Mouse (Mus musculus): ENCODE results near the gene Cdt1. TPM values are rescaled to one million over a fixed set of nuclear protein-coding genes. Genes with fewer than 3 reads are reported as not detected.
"Not testable (repeated sequence)": the region's sequence is repeated elsewhere in the genome, so short reads cannot be mapped to it uniquely, and the experiment has no call there.

Gene Cdt1
- polyA plus RNA-seq, 1 experiment from 2014 or later = 29.0 TPM

- peaks cover 23% of the 10 kb centered on the region for H3K4me1 ChIP-seq (ENCODE audit: control insufficient read depth, insufficient read depth, low read length)
- peak overlapping the region; percentile 74 for H3K4me2 ChIP-seq (ENCODE audit: low read depth, low read length)
- no peaks in the 10 kb centered on the region for H3K27me3 ChIP-seq (ENCODE audit: control insufficient read depth, insufficient read depth, low read length)
- peak overlapping the region; percentile 93 for H3K9ac ChIP-seq (ENCODE audit: low read length)
- 57% methylated on average over 9 of the region's 9 CpGs for WGBS
- no peaks in the 10 kb centered on the region for H3K9me3 ChIP-seq (replicated peaks; ENCODE audit: control insufficient read depth, low read length)
- H3K27ac ChIP-seq (ENCODE audit: low read length) = no peak overlapping the region
- peaks cover 29% of the 10 kb centered on the region for H3K36me3 ChIP-seq (ENCODE audit: control insufficient read depth, insufficient read depth)
- ATAC-seq (replicated peaks; ENCODE audit: extremely low read depth, insufficient read depth, low FRiP score) = no peak
- peak overlapping the region; percentile 92 for H3K4me3 ChIP-seq (ENCODE audit: low read length)
Measured at GRCm38 (mm10) chr8:122569329-122569728, 1.5 kb downstream of the Cdt1 start.

GRCm38 (mm10) chr8:122569996-122570395 lies 2.2 kb downstream of the Cdt1 start:
- H3K36me3 ChIP-seq (ENCODE audit: control insufficient read depth, insufficient read depth) = peaks cover 29% of the 10 kb centered on the region

GRCm38 (mm10) chr8:122571153-122571552 lies 3.3 kb downstream of the Cdt1 start:
- no peaks in the 10 kb centered on the region for H3K27me3 ChIP-seq (ENCODE audit: control insufficient read depth, insufficient read depth, low read length)
- H3K4me2 ChIP-seq (ENCODE audit: low read depth, low read length) = no peak overlapping the region
- H3K27ac ChIP-seq (ENCODE audit: low read length) = no peak overlapping the region
- H3K36me3 ChIP-seq (ENCODE audit: control insufficient read depth, insufficient read depth) = peaks cover 29% of the 10 kb centered on the region
- peaks cover 41% of the 10 kb centered on the region for H3K4me1 ChIP-seq (ENCODE audit: control insufficient read depth, insufficient read depth, low read length)
- no peaks in the 10 kb centered on the region for H3K9me3 ChIP-seq (replicated peaks; ENCODE audit: control insufficient read depth, low read length)
- ATAC-seq (replicated peaks; ENCODE audit: extremely low read depth, insufficient read depth, low FRiP score) = no peak
- H3K9ac ChIP-seq (ENCODE audit: low read length) = no peak overlapping the region
- H3K4me3 ChIP-seq (ENCODE audit: low read length) = no peak overlapping the region
- WGBS = 92% methylated on average over 11 of the region's 11 CpGs

More at GRCm38 (mm10) chr8:122569996-122570395, 2.2 kb downstream of the Cdt1 start:
- WGBS = 94% methylated on average over 16 of the region's 16 CpGs
- no peaks in the 10 kb centered on the region for H3K9me3 ChIP-seq (replicated peaks; ENCODE audit: control insufficient read depth, low read length)
- H3K4me1 ChIP-seq (ENCODE audit: control insufficient read depth, insufficient read depth, low read length) = peaks cover 30% of the 10 kb centered on the region
- H3K9ac ChIP-seq (ENCODE audit: low read length) = no peak overlapping the region
- H3K4me3 ChIP-seq (ENCODE audit: low read length) = no peak overlapping the region
- H3K27me3 ChIP-seq (ENCODE audit: control insufficient read depth, insufficient read depth, low read length) = no peaks in the 10 kb centered on the region
- H3K4me2 ChIP-seq (ENCODE audit: low read depth, low read length) = no peak overlapping the region
- no peak for ATAC-seq (replicated peaks; ENCODE audit: extremely low read depth, insufficient read depth, low FRiP score)
- no peak overlapping the region for H3K27ac ChIP-seq (ENCODE audit: low read length)

GRCm38 (mm10) chr8:122571750-122572267 lies 4.0 kb downstream of the Cdt1 start:
- Histone ChIP-seq H3K36me3 (ENCODE audit: control insufficient read depth, insufficient read depth) (peaks cover 29% of the 10 kb centered on the region), H3K9ac (ENCODE audit: low read length) (no peak overlapping the region), H3K27me3 (ENCODE audit: control insufficient read depth, insufficient read depth, low read length) (no peaks in the 10 kb centered on the region), H3K27ac (ENCODE audit: low read length) (no peak overlapping the region), H3K4me1 (ENCODE audit: control insufficient read depth, insufficient read depth, low read length) (peaks cover 34% of the 10 kb centered on the region), H3K4me3 (ENCODE audit: low read length) (no peak overlapping the region), H3K4me2 (ENCODE audit: low read depth, low read length) (no peak overlapping the region), H3K9me3 (replicated peaks; ENCODE audit: control insufficient read depth, low read length) (no peaks in the 10 kb centered on the region)
- WGBS = 89% methylated on average over 17 of the region's 17 CpGs
- ATAC-seq (replicated peaks; ENCODE audit: extremely low read depth, insufficient read depth, low FRiP score) = no peak

- WGBS = 97% methylated on average over 3 of the region's 3 CpGs
- Histone ChIP-seq H3K27me3 (ENCODE audit: control insufficient read depth, insufficient read depth, low read length) (no peaks in the 10 kb centered on the region), H3K4me2 (ENCODE audit: low read depth, low read length) (no peak overlapping the region), H3K9me3 (replicated peaks; ENCODE audit: control insufficient read depth, low read length) (no peaks in the 10 kb centered on the region), H3K36me3 (ENCODE audit: control insufficient read depth, insufficient read depth) (peaks cover 29% of the 10 kb centered on the region), H3K4me3 (ENCODE audit: low read length) (no peak overlapping the region), H3K4me1 (ENCODE audit: control insufficient read depth, insufficient read depth, low read length) (peaks cover 33% of the 10 kb centered on the region), H3K9ac (ENCODE audit: low read length) (no peak overlapping the region), H3K27ac (ENCODE audit: low read length) (no peak overlapping the region)
- ATAC-seq (replicated peaks; ENCODE audit: extremely low read depth, insufficient read depth, low FRiP score) = no peak
Measured at GRCm38 (mm10) chr8:122572751-122573150, 4.9 kb downstream of the Cdt1 start.

- H3K4me3 ChIP-seq (ENCODE audit: low read length); H3K9ac ChIP-seq (ENCODE audit: low read length); H3K4me2 ChIP-seq (ENCODE audit: low read depth, low read length); H3K27ac ChIP-seq (ENCODE audit: low read length); H3K27me3 ChIP-seq (ENCODE audit: control insufficient read depth, insufficient read depth, low read length); ATAC-seq (replicated peaks; ENCODE audit: extremely low read depth, insufficient read depth, low FRiP score); H3K9me3 ChIP-seq (replicated peaks; ENCODE audit: control insufficient read depth, low read length): not testable (repeated sequence)
- 54% methylated on average over 4 of the region's 4 CpGs for WGBS
- Histone ChIP-seq H3K4me1 (ENCODE audit: control insufficient read depth, insufficient read depth, low read length) (peaks cover 33% of the 10 kb centered on the region), H3K36me3 (ENCODE audit: control insufficient read depth, insufficient read depth) (peaks cover 29% of the 10 kb centered on the region)
Measured at GRCm38 (mm10) chr8:122573176-122573575, 5.4 kb downstream of the Cdt1 start.

GRCm38 (mm10) chr8:122573577-122573976 lies 5.8 kb downstream of the Cdt1 start:
- no peak overlapping the region for H3K9ac ChIP-seq (ENCODE audit: low read length)
- ATAC-seq (replicated peaks; ENCODE audit: extremely low read depth, insufficient read depth, low FRiP score) = no peak
- H3K9me3 ChIP-seq (replicated peaks; ENCODE audit: control insufficient read depth, low read length) = no peaks in the 10 kb centered on the region
- no peak overlapping the region for H3K27ac ChIP-seq (ENCODE audit: low read length)
- H3K36me3 ChIP-seq (ENCODE audit: control insufficient read depth, insufficient read depth) = peaks cover 29% of the 10 kb centered on the region
- no peak overlapping the region for H3K4me2 ChIP-seq (ENCODE audit: low read depth, low read length)
- H3K27me3 ChIP-seq (ENCODE audit: control insufficient read depth, insufficient read depth, low read length) = no peaks in the 10 kb centered on the region
- no peak overlapping the region for H3K4me3 ChIP-seq (ENCODE audit: low read length)
- 67% methylated on average over 9 of the region's 9 CpGs for WGBS
- peaks cover 33% of the 10 kb centered on the region for H3K4me1 ChIP-seq (ENCODE audit: control insufficient read depth, insufficient read depth, low read length)

- no peaks in the 10 kb centered on the region for H3K9me3 ChIP-seq (replicated peaks; ENCODE audit: control insufficient read depth, low read length)
- peaks cover 29% of the 10 kb centered on the region for H3K36me3 ChIP-seq (ENCODE audit: control insufficient read depth, insufficient read depth)
- H3K4me2 ChIP-seq (ENCODE audit: low read depth, low read length) = no peak overlapping the region
- no peak for ATAC-seq (replicated peaks; ENCODE audit: extremely low read depth, insufficient read depth, low FRiP score)
- H3K9ac ChIP-seq (ENCODE audit: low read length) = no peak overlapping the region
- no peak overlapping the region for H3K27ac ChIP-seq (ENCODE audit: low read length)
- WGBS = 41% methylated on average over 3 of the region's 3 CpGs
- H3K4me3 ChIP-seq (ENCODE audit: low read length) = no peak overlapping the region
- peaks cover 29% of the 10 kb centered on the region for H3K4me1 ChIP-seq (ENCODE audit: control insufficient read depth, insufficient read depth, low read length)
- no peaks in the 10 kb centered on the region for H3K27me3 ChIP-seq (ENCODE audit: control insufficient read depth, insufficient read depth, low read length)
Measured at GRCm38 (mm10) chr8:122574264-122574663, 6.4 kb downstream of the Cdt1 start.

- H3K27me3 ChIP-seq (ENCODE audit: control insufficient read depth, insufficient read depth, low read length) = no peaks in the 10 kb centered on the region
- H3K27ac ChIP-seq (ENCODE audit: low read length) = peak overlapping the region; percentile 38
- WGBS = 28% methylated on average over 10 of the region's 10 CpGs
- peaks cover 28% of the 10 kb centered on the region for H3K36me3 ChIP-seq (ENCODE audit: control insufficient read depth, insufficient read depth)
- H3K4me2 ChIP-seq (ENCODE audit: low read depth, low read length) = peak overlapping the region; percentile 84
- no peak for ATAC-seq (replicated peaks; ENCODE audit: extremely low read depth, insufficient read depth, low FRiP score)
- 0 out of 2 replicates have a peak overlapping the region, but pooled peaks have one; percentile 10 for H3K9ac ChIP-seq (ENCODE audit: low read length)
- H3K4me3 ChIP-seq (ENCODE audit: low read length) = peak overlapping the region; percentile 13; the same call in 1 of the 2 replicates
- no peaks in the 10 kb centered on the region for H3K9me3 ChIP-seq (replicated peaks; ENCODE audit: control insufficient read depth, low read length)
- peaks cover 29% of the 10 kb centered on the region for H3K4me1 ChIP-seq (ENCODE audit: control insufficient read depth, insufficient read depth, low read length)
Measured at GRCm38 (mm10) chr8:122574667-122575251, 6.9 kb downstream of the Cdt1 start.
